Mouse (Mus musculus) neural tube, embryonic 11.5 days (tissue): ENCODE measurements around the gene Slc36a2. TPM values are rescaled to one million over a fixed set of nuclear protein-coding genes. Genes with fewer than 3 reads are reported as not detected.

Experiments used
- ATAC-seq: fragments of 200-750 bp; cut with Nextera tagmentation; 2 replicates; pipeline ENCODE4 v1.8.0; 2017; ENCODE audit warnings: moderate number of reproducible peaks, mild to moderate bottlenecking, moderate TSS enrichment, moderate library complexity; ENCODE audit not compliant: insufficient read depth, low FRiP score, low TSS enrichment
- DNase-seq: peaks from one replicate; pipeline ENCODE4 v3.0.0-alpha.2; 2015; ENCODE audit warnings: low spot score
- H3K27ac ChIP-seq: fragments of 300-500 bp; sonication (generic); 2 replicates; pipeline ENCODE4 v1.5.1; 2014; ENCODE audit warnings: low read depth, mild to moderate bottlenecking, low read length
- H3K27me3 ChIP-seq: fragments of 300-500 bp; sonication (generic); 2 replicates; pipeline ENCODE4 v1.6.1; 2014; ENCODE audit warnings: mild to moderate bottlenecking, low read length, mixed read lengths; ENCODE audit not compliant: control insufficient read depth, insufficient read depth
- H3K36me3 ChIP-seq: fragments of 300-500 bp; sonication (generic); 2 replicates; pipeline ENCODE4 v1.6.1; 2014; ENCODE audit warnings: mild to moderate bottlenecking, low read length, moderate library complexity, mixed read lengths; ENCODE audit not compliant: control insufficient read depth, insufficient read depth
- H3K4me1 ChIP-seq: fragments of 300-500 bp; sonication (generic); 2 replicates; pipeline ENCODE4 v1.6.1; 2014; ENCODE audit warnings: low read length, mixed read lengths; ENCODE audit not compliant: control insufficient read depth, insufficient read depth
- H3K4me2 ChIP-seq: fragments of 300-500 bp; sonication (generic); 2 replicates; pipeline ENCODE4 v1.6.1; 2014; ENCODE audit warnings: low read depth, mild to moderate bottlenecking, moderate library complexity
- H3K4me3 ChIP-seq: fragments of 300-500 bp; sonication (generic); 2 replicates; pipeline ENCODE4 v1.5.1; 2014; ENCODE audit warnings: low read depth, low read length
- H3K9ac ChIP-seq: fragments of 300-500 bp; sonication (generic); 2 replicates; pipeline ENCODE4 v1.6.1; 2014; ENCODE audit warnings: mild to moderate bottlenecking, low read length
- H3K9me3 ChIP-seq: fragments of 300-500 bp; sonication (generic); 2 replicates; pipeline ENCODE4 v1.6.1; 2016; ENCODE audit warnings: low read length; ENCODE audit not compliant: control insufficient read depth
- WGBS: fragments of 180-500 bp; shearing (Covaris S2); extraction: QIAGEN DNeasy Blood & Tissue Kit; methylation state at CpG from one replicate; pipeline ENCODE4 v1.1.7; 2014; 5-methylcytosine and 5-hydroxymethylcytosine counted together
- polyA plus RNA-seq: library from polyadenylated mRNA; unstranded; fragments of >200 nt; fragmentation: Nextera tagmentation; extraction: Ambion mirVana; gene quantifications from 2 replicates; pipeline ENCODE4 v1.2.1, GENCODE M21; 2014

Slc36a2 gene
- polyA plus RNA-seq, 1 experiment from 2014 or later, result 0.76 TPM

- WGBS, result 84% methylated on average over 8 of the region's 8 CpGs
These were observed 13.0 kb upstream of the Slc36a2 start for GRCm38 (mm10) chr11:55197740-55198510.

GRCm38 (mm10) chr11:55197086-55197485, 12.2 kb upstream of the Slc36a2 start:
- Histone ChIP-seq H3K36me3 (no peaks in the 10 kb centered on the region), H3K27ac (no peak overlapping the region), H3K4me2 (no peak overlapping the region), H3K4me3 (no peak overlapping the region), H3K4me1 (no peaks in the 10 kb centered on the region), H3K9me3 (no peaks in the 10 kb centered on the region), H3K27me3 (no peaks in the 10 kb centered on the region), H3K9ac (no peak overlapping the region)
- 63% methylated on average over 6 of the region's 6 CpGs for WGBS
- DNase-seq (no peak), ATAC-seq (no peak)

More at GRCm38 (mm10) chr11:55197740-55198510, 13.0 kb upstream of the Slc36a2 start:
- H3K9me3 ChIP-seq, result no peaks in the 10 kb centered on the region
- no peak overlapping the region for H3K4me2 ChIP-seq
- no peak overlapping the region for H3K4me3 ChIP-seq
- ATAC-seq, result no peak
- DNase-seq, result no peak
- H3K27me3 ChIP-seq, result no peaks in the 10 kb centered on the region
- no peak overlapping the region for H3K27ac ChIP-seq
- H3K4me1 ChIP-seq, result no peaks in the 10 kb centered on the region
- H3K36me3 ChIP-seq, result no peaks in the 10 kb centered on the region
- no peak overlapping the region for H3K9ac ChIP-seq

- 91% methylated on average over 3 of the region's 3 CpGs for WGBS
- ATAC-seq (no peak), DNase-seq (no peak)
- Histone ChIP-seq H3K9ac (no peak overlapping the region), H3K4me2 (no peak overlapping the region), H3K4me3 (no peak overlapping the region), H3K27me3 (no peaks in the 10 kb centered on the region), H3K4me1 (no peaks in the 10 kb centered on the region), H3K27ac (no peak overlapping the region), H3K36me3 (no peaks in the 10 kb centered on the region), H3K9me3 (no peaks in the 10 kb centered on the region)
These were observed 5.3 kb upstream of the Slc36a2 start for GRCm38 (mm10) chr11:55190216-55190615.

GRCm38 (mm10) chr11:55187777-55188176, 2.9 kb upstream of the Slc36a2 start:
- ATAC-seq (no peak), DNase-seq (no peak)
- Histone ChIP-seq H3K9me3 (no peaks in the 10 kb centered on the region), H3K27ac (no peak overlapping the region), H3K4me1 (no peaks in the 10 kb centered on the region), H3K36me3 (no peaks in the 10 kb centered on the region), H3K9ac (no peak overlapping the region), H3K4me2 (no peak overlapping the region), H3K4me3 (no peak overlapping the region), H3K27me3 (no peaks in the 10 kb centered on the region)
- WGBS, result 90% methylated on average over 6 of the region's 6 CpGs

- WGBS, result 90% methylated on average over 4 of the region's 4 CpGs
- ATAC-seq, result no peak
- H3K27me3 ChIP-seq, result no peaks in the 10 kb centered on the region
These were observed 2.4 kb upstream of the Slc36a2 start for GRCm38 (mm10) chr11:55187292-55187691.

GRCm38 (mm10) chr11:55184246-55184645, 631 bp downstream of the Slc36a2 start:
- Histone ChIP-seq H3K9me3 (no peaks in the 10 kb centered on the region), H3K27ac (no peak overlapping the region), H3K4me3 (no peak overlapping the region), H3K4me2 (no peak overlapping the region), H3K4me1 (no peaks in the 10 kb centered on the region), H3K36me3 (no peaks in the 10 kb centered on the region), H3K27me3 (no peaks in the 10 kb centered on the region), H3K9ac (no peak overlapping the region)
- 79% methylated on average over 5 of the region's 5 CpGs for WGBS
- no peak for ATAC-seq
- DNase-seq, result no peak

More at GRCm38 (mm10) chr11:55187292-55187691, 2.4 kb upstream of the Slc36a2 start:
- Histone ChIP-seq H3K9me3 (no peaks in the 10 kb centered on the region), H3K4me3 (no peak overlapping the region), H3K36me3 (no peaks in the 10 kb centered on the region), H3K4me2 (no peak overlapping the region), H3K9ac (no peak overlapping the region), H3K4me1 (no peaks in the 10 kb centered on the region), H3K27ac (no peak overlapping the region)
- DNase-seq, result no peak

GRCm38 (mm10) chr11:55183124-55183523, 1.8 kb downstream of the Slc36a2 start:
- no peak overlapping the region for H3K4me3 ChIP-seq
- 67% methylated on average over 7 of the region's 7 CpGs for WGBS
- H3K4me2 ChIP-seq, result no peak overlapping the region

GRCm38 (mm10) chr11:55179856-55180255, 5.0 kb downstream of the Slc36a2 start:
- ATAC-seq (no peak), DNase-seq (no peak)
- no peaks in the 10 kb centered on the region for H3K27me3 ChIP-seq
- no peaks in the 10 kb centered on the region for H3K4me1 ChIP-seq
- H3K9ac ChIP-seq, result no peak overlapping the region
- H3K36me3 ChIP-seq, result no peaks in the 10 kb centered on the region
- no peak overlapping the region for H3K4me3 ChIP-seq
- H3K4me2 ChIP-seq, result no peak overlapping the region
- no peaks in the 10 kb centered on the region for H3K9me3 ChIP-seq
- no peak overlapping the region for H3K27ac ChIP-seq
- 93% methylated on average over 3 of the region's 3 CpGs for WGBS

More at GRCm38 (mm10) chr11:55183124-55183523, 1.8 kb downstream of the Slc36a2 start:
- H3K9me3 ChIP-seq, result no peaks in the 10 kb centered on the region
- H3K4me1 ChIP-seq, result no peaks in the 10 kb centered on the region
- no peak for DNase-seq
- H3K27ac ChIP-seq, result no peak overlapping the region
- H3K27me3 ChIP-seq, result no peaks in the 10 kb centered on the region
- no peak for ATAC-seq
- no peaks in the 10 kb centered on the region for H3K36me3 ChIP-seq
- no peak overlapping the region for H3K9ac ChIP-seq

GRCm38 (mm10) chr11:55178830-55179229, 6.0 kb downstream of the Slc36a2 start:
- Histone ChIP-seq H3K4me2 (no peak overlapping the region), H3K4me3 (no peak overlapping the region), H3K27ac (no peak overlapping the region), H3K4me1 (no peaks in the 10 kb centered on the region), H3K27me3 (no peaks in the 10 kb centered on the region), H3K9ac (no peak overlapping the region), H3K36me3 (no peaks in the 10 kb centered on the region), H3K9me3 (no peaks in the 10 kb centered on the region)
- 86% methylated on average over 4 of the region's 4 CpGs for WGBS
- no peak for ATAC-seq
- no peak for DNase-seq
